ENCODE assay signal across 7 mouse cellular contexts in genomic region chr10:24595250-24596002, GRCm38 (mm10). TPM values are rescaled to one million over a fixed set of nuclear protein-coding genes. Genes with fewer than 3 reads are reported as not detected.
DNase-seq lines count a peak whose midpoint lies in the region; ATAC-seq lines count a peak whose summit lies in the region.

Ccn2 (plus strand) TSS chr10:24595442.

- intact Hi-C loops in left cerebral cortex, postnatal 36 days (cut with DNase I), result no loop called here

- peak within 1 kb of the TSS; percentile 70 for H3K9ac ChIP-seq in intestine, embryonic 15.5 days

- H3K4me1 ChIP-seq in intestine, embryonic 15.5 days (replicated peaks), result peaks cover 20% of the 10 kb centered on the region

- ATAC-seq in intestine, embryonic 15.5 days, result peak; percentile 87

- peak within 1 kb of the TSS; percentile 73 for H3K4me3 ChIP-seq in intestine, embryonic 15.5 days (replicated peaks)

- no peaks in the 10 kb centered on the region for H3K27me3 ChIP-seq in intestine, embryonic 15.5 days (replicated peaks)

- peak; percentile 67 to 73 for DNase-seq in adrenal gland, postnatal 36 days
- DNase-seq in embryo, embryonic 9.5 days (ENCODE audit: extremely low spot score), result peak; percentile 91
- DNase-seq in gonadal fat pad, adult 2 months (ENCODE audit: low read depth), result no peak
- DNase-seq in left cerebral cortex, postnatal 36 days (ENCODE audit: low spot score in 2 of 2), result peak; percentile 58 to 60
- DNase-seq in mesoderm, embryonic 11.5 days (ENCODE audit: low read depth, low spot score), result peak; percentile 92
- DNase-seq in skeletal muscle tissue, adult 2 months (ENCODE audit: low read depth, low spot score), result peak; percentile 73

- WGBS in intestine, embryonic 15.5 days, result under 1% methylated on average over 53 of the region's 53 CpGs

- peak within 1 kb of the TSS; percentile 96 for H3K27ac ChIP-seq in intestine, embryonic 15.5 days

- H3K9me3 ChIP-seq in intestine, embryonic 15.5 days, result no peaks in the 10 kb centered on the region

- no peaks in the 10 kb centered on the region for H3K36me3 ChIP-seq in intestine, embryonic 15.5 days

- peak within 1 kb of the TSS; percentile 77 for H3K4me2 ChIP-seq in intestine, embryonic 15.5 days (replicated peaks)

RNA-seq across cellular contexts. Expression of gene Ccn2, which starts in this region (rescaled TPM):
- total RNA-seq in adrenal gland, postnatal 36 days (2021), result 10 to 100 TPM; 53.2 to 57.8 TPM
- polyA plus RNA-seq in gonadal fat pad, adult 2 months (2012; rRNA removed), result 81.1 and 86.6 TPM in 2 replicates
- 9.3 and 10.1 TPM in 2 replicates for polyA plus RNA-seq in intestine, embryonic 15.5 days (2015; fragmentation: Nextera tagmentation; extraction: Ambion mirVana)
- total RNA-seq in left cerebral cortex, postnatal 36 days (2021), result 10 to 100 TPM; 31.4 to 32.5 TPM
